Mouse (Mus musculus): ENCODE data around the gene Arl15.

Gene Arl15

DNA sequence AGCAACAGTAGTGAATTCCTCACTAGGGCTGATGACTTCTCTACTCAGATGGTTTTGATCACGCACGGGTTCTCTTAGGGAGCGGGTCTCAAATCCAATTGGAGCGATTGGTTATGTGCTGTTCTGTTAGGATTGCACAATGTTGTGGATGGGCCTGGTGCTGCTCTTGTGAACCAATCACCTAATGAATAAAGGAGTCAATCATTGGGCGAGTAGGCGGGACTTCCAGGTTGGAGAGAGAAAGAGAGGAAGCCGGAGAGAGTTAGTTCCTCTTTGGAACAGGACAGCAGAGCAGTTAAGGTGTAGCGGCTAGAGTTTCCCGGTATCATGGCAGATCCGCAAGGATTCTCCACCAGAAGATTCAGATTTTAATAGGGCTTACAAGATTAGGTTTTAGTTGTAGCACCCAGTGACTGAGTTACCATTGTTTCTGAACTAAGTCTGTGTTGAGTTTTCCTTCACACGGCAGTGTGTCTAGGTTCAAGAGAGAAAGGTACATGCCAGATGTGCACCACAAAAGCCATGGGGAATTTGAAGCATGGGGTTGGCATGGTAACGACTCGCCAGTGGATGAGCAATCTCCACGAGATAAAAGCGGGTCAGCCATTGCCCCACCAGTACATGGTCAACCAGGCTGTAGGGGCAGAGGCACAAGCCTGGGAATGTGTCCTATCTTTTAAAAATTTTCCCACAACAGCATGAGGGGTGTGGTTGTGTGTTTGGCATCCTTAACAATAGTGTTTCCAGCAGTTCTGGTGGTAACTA, 408.7 kb downstream of the Arl15 start:
- no peak for DNase-seq (ENCODE audit: low spot score in 2 of 2)
